Mouse (Mus musculus) myocyte (in vitro differentiated cells): ENCODE results near the gene Elmod3. TPM values are rescaled to one million over a fixed set of nuclear protein-coding genes. Genes with fewer than 3 reads are reported as not detected.

ENCODE experiments used
- H3K27me3 ChIP-seq: one replicate; pipeline ENCODE4 v1.6.1; 2011; ENCODE audit not compliant: control insufficient read depth, insufficient read depth, insufficient read length
- H3K36me3 ChIP-seq: one replicate; pipeline ENCODE4 v1.6.1; 2011; ENCODE audit not compliant: control insufficient read depth, insufficient read depth
- H3K4me2 ChIP-seq: one replicate; pipeline ENCODE4 v1.6.1; 2011; ENCODE audit warnings: low read depth, control low read depth
- H3K4me3 ChIP-seq: one replicate; pipeline ENCODE4 v1.5.1; 2011; ENCODE audit warnings: mild to moderate bottlenecking, control low read depth, moderate library complexity
- H3K79me2 ChIP-seq: one replicate; pipeline ENCODE4 v1.6.1; 2011; ENCODE audit not compliant: control insufficient read depth, insufficient read depth
- H3ac ChIP-seq: one replicate; pipeline ENCODE4 v1.6.1; 2011; ENCODE audit not compliant: control insufficient read depth, insufficient read length
- CEBPB ChIP-seq: IDR thresholded peaks from 2 replicates; pipeline ENCODE4 v1.6.1; 2011; ENCODE audit warnings: mild to moderate bottlenecking, moderate library complexity; ENCODE audit not compliant: poor library complexity, insufficient read depth, severe bottlenecking
- E2F4 ChIP-seq: IDR thresholded peaks from one replicate; pipeline ENCODE4 v1.6.1; 2011; ENCODE audit warnings: mild to moderate bottlenecking, control low read depth, moderate library complexity; ENCODE audit not compliant: insufficient read depth
- MAX ChIP-seq: IDR thresholded peaks from one replicate; pipeline ENCODE4 v1.6.1; 2011; ENCODE audit warnings: low read depth, mild to moderate bottlenecking, control low read depth
- MYOD1 ChIP-seq, 3 experiments: IDR thresholded peaks; one replicate each; pipeline ENCODE4 v1.6.1; 2011; ENCODE audit warnings: control low read depth in 2 of 3, low read depth in 2 of 3, mild to moderate bottlenecking in 2 of 3, moderate library complexity in 1 of 3; ENCODE audit not compliant: insufficient read length in 2 of 3, control insufficient read depth in 1 of 3
- MYOG ChIP-seq, 3 experiments: IDR thresholded peaks; one replicate each; pipeline ENCODE4 v1.6.1; 2011; ENCODE audit warnings: control low read depth in 2 of 3, low read depth in 2 of 3, mild to moderate bottlenecking in 2 of 3; ENCODE audit not compliant: insufficient read length in 2 of 3, control insufficient read depth in 1 of 3, insufficient read depth in 1 of 3
- POLR2A ChIP-seq: IDR thresholded peaks from one replicate; pipeline ENCODE4 v1.6.1; 2011; ENCODE audit warnings: low read depth, mild to moderate bottlenecking, control low read depth, moderate library complexity; ENCODE audit not compliant: insufficient read length
- POLR2AphosphoS2 ChIP-seq: IDR thresholded peaks from one replicate; pipeline ENCODE4 v1.6.1; 2011; ENCODE audit warnings: low read depth, control low read depth; ENCODE audit not compliant: insufficient read length
- REST ChIP-seq: IDR thresholded peaks from one replicate; pipeline ENCODE4 v1.6.1; 2011; ENCODE audit warnings: mild to moderate bottlenecking, control low read depth, moderate library complexity; ENCODE audit not compliant: insufficient read depth, insufficient read length
- SRF ChIP-seq: IDR thresholded peaks from one replicate; pipeline ENCODE4 v1.6.1; 2011; ENCODE audit warnings: low read depth; ENCODE audit not compliant: control insufficient read depth, insufficient read length
- TCF12 ChIP-seq: IDR thresholded peaks from one replicate; pipeline ENCODE4 v1.6.1; 2011; ENCODE audit warnings: mild to moderate bottlenecking, control low read depth; ENCODE audit not compliant: poor library complexity, insufficient read depth, severe bottlenecking
- TCF3 ChIP-seq: IDR thresholded peaks from one replicate; pipeline ENCODE4 v1.6.1; 2011; ENCODE audit warnings: low read depth, control low read depth; ENCODE audit not compliant: insufficient read length
- USF1 ChIP-seq: IDR thresholded peaks from one replicate; pipeline ENCODE4 v1.6.1; 2011; ENCODE audit warnings: low read depth, mild to moderate bottlenecking, control low read depth, moderate library complexity
- polyA plus RNA-seq: library from polyadenylated mRNA; unstranded; fragments of >200 nt; fragmentation: generic; extraction: Trizol; gene quantifications from one replicate; pipeline ENCODE4 v1.2.1, GENCODE M21; 2012; ENCODE audit warnings: missing spikeins

The Elmod3 gene
- polyA plus RNA-seq, 1 experiment: 6.4 TPM

- TF ChIP-seq MYOD1 (IDR thresholded peaks at IDR 0.05; ENCODE audit: control insufficient read depth in 1 of 3, insufficient read length in 2 of 3, low read depth in 2 of 3) (no peak), TCF3 (no peak), SRF (no peak), MYOG (IDR thresholded peaks at IDR 0.05; ENCODE audit: control insufficient read depth in 1 of 3, insufficient read depth in 1 of 3, insufficient read length in 2 of 3, low read depth in 2 of 3) (no peak), CEBPB (no peak), USF1 (no peak), POLR2AphosphoS2 (no peak), REST (no peak), TCF12 (no peak), POLR2A (no peak), MAX (no peak), E2F4 (no peak)
- H3K27me3 ChIP-seq: no peaks in the 10 kb centered on the region
- no peaks in the 10 kb centered on the region for H3K79me2 ChIP-seq
- no peak overlapping the region for H3K4me2 ChIP-seq
- H3K36me3 ChIP-seq: no peaks in the 10 kb centered on the region
- no peak overlapping the region for H3K4me3 ChIP-seq
- H3ac ChIP-seq: no peak overlapping the region
These were observed 5.0 kb downstream of the Elmod3 start for GRCm38 (mm10) chr6:72593011-72593803.

- TF ChIP-seq TCF12: no peak
- no peak for TF ChIP-seq MAX
- no peak for TF ChIP-seq MYOG (IDR thresholded peaks at IDR 0.05; ENCODE audit: control insufficient read depth in 1 of 3, insufficient read depth in 1 of 3, insufficient read length in 2 of 3, low read depth in 2 of 3)
- TF ChIP-seq POLR2AphosphoS2: no peak
- H3K4me3 ChIP-seq: no peak overlapping the region
- H3K79me2 ChIP-seq: no peaks in the 10 kb centered on the region
- no peaks in the 10 kb centered on the region for H3K27me3 ChIP-seq
- H3K4me2 ChIP-seq: no peak overlapping the region
- H3ac ChIP-seq: no peak overlapping the region
- no peaks in the 10 kb centered on the region for H3K36me3 ChIP-seq
These were observed 8.1 kb downstream of the Elmod3 start for GRCm38 (mm10) chr6:72590111-72590510.

GRCm38 (mm10) chr6:72588307-72588706 is 9.9 kb downstream of the Elmod3 start:
- no peak overlapping the region for H3ac ChIP-seq

GRCm38 (mm10) chr6:72586701-72587100 is 11.5 kb downstream of the Elmod3 start:
- TF ChIP-seq TCF12 (no peak), E2F4 (no peak), POLR2A (no peak), MYOD1 (IDR thresholded peaks at IDR 0.05; ENCODE audit: control insufficient read depth in 1 of 3, insufficient read length in 2 of 3, low read depth in 2 of 3) (no peak), USF1 (no peak), MYOG (IDR thresholded peaks at IDR 0.05; ENCODE audit: control insufficient read depth in 1 of 3, insufficient read depth in 1 of 3, insufficient read length in 2 of 3, low read depth in 2 of 3) (no peak), MAX (no peak), SRF (no peak), POLR2AphosphoS2 (no peak), TCF3 (no peak), CEBPB (no peak), REST (no peak)
- H3ac ChIP-seq: no peak overlapping the region
- no peaks in the 10 kb centered on the region for H3K79me2 ChIP-seq
- no peak overlapping the region for H3K4me2 ChIP-seq
- H3K36me3 ChIP-seq: no peaks in the 10 kb centered on the region
- no peaks in the 10 kb centered on the region for H3K27me3 ChIP-seq
- H3K4me3 ChIP-seq: no peak overlapping the region

More at GRCm38 (mm10) chr6:72588307-72588706, 9.9 kb downstream of the Elmod3 start:
- H3K79me2 ChIP-seq: no peaks in the 10 kb centered on the region
- no peaks in the 10 kb centered on the region for H3K36me3 ChIP-seq
- TF ChIP-seq MYOD1 (IDR thresholded peaks at IDR 0.05; ENCODE audit: control insufficient read depth in 1 of 3, insufficient read length in 2 of 3, low read depth in 2 of 3) (peak in 2 of 3 experiments; percentile 37 to 61), POLR2AphosphoS2 (no peak), TCF3 (peak; percentile 50), POLR2A (no peak), E2F4 (no peak), MYOG (IDR thresholded peaks at IDR 0.05; ENCODE audit: control insufficient read depth in 1 of 3, insufficient read depth in 1 of 3, insufficient read length in 2 of 3, low read depth in 2 of 3) (peak in 1 of 3 experiments; percentile 55), REST (no peak), TCF12 (no peak), SRF (no peak), MAX (no peak), CEBPB (no peak), USF1 (no peak)
- H3K27me3 ChIP-seq: no peaks in the 10 kb centered on the region
- H3K4me3 ChIP-seq: no peak overlapping the region
- H3K4me2 ChIP-seq: no peak overlapping the region
